Mouse (Mus musculus): ENCODE measurements around the gene Tspan5.

DNA sequence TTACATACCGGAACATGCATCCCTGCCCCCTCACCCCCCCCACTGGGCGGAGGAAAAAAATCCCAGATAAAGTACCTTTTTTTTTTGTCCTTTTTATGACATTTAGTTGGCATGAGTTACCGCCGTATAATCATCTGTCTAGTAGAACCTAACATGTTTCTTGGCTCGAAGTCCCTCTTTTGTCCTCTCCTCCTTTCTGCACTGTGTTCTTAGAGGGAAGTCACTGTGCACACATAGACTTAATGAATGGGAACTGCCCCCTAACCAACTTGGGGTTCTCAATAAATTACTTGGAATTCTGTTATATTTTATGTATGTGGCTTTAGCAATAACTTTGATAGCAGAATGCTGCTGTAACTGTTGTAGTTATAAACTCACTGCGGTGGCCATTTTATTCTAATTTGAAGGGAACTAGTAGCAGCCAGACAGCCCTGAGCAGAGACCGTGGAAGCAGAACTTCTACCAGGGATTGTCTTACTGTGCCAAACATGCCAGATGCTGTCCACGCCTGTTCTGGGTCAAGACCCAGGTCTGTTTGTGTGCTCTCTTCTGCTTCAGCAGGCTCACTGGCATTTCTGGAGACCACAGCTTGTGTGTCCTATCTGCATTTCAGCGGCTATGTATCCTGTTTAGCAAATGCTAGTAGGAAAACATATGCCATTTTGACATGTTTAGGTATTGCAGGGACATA is 91.0 kb downstream of the Tspan5 start:
- TF ChIP-seq CTCF (IDR thresholded peaks at IDR 0.05; ENCODE audit: insufficient read depth, low read length) (no peak), POLR2A (IDR thresholded peaks at IDR 0.05; ENCODE audit: borderline replicate concordance, extremely low read depth, low read depth, low read length) (no peak)

Data from lung, adult 2 months (tissue).